Mouse (Mus musculus) heart, embryonic 16.5 days (tissue): Measurements from ENCODE around the gene Ndufa5. TPM values are rescaled to one million over a fixed set of nuclear protein-coding genes. Genes with fewer than 3 reads are reported as not detected.

Experiments used
- ATAC-seq: fragments of 200-750 bp; cut with Nextera tagmentation; replicated peaks from 2 replicates; pipeline ENCODE4 v1.8.0; 2017; ENCODE audit warnings: moderate number of reproducible peaks; ENCODE audit not compliant: insufficient read depth, low FRiP score; ENCODE audit errors: extremely low read depth
- H3K27ac ChIP-seq: fragments of 300-500 bp; sonication (generic); 2 replicates; pipeline ENCODE4 v1.5.1; 2014; ENCODE audit warnings: mild to moderate bottlenecking, low read length, control low read depth, moderate library complexity
- H3K27me3 ChIP-seq: fragments of 300-500 bp; sonication (generic); 2 replicates; pipeline ENCODE4 v1.6.1; 2014; ENCODE audit warnings: low read length, mixed read lengths; ENCODE audit not compliant: control insufficient read depth, insufficient read depth
- H3K36me3 ChIP-seq: fragments of 300-500 bp; sonication (generic); 2 replicates; pipeline ENCODE4 v1.6.1; 2014; ENCODE audit not compliant: control insufficient read depth, insufficient read depth
- H3K4me1 ChIP-seq: fragments of 300-500 bp; sonication (generic); 2 replicates; pipeline ENCODE4 v1.6.1; 2014; ENCODE audit warnings: low read length, mixed read lengths; ENCODE audit not compliant: control insufficient read depth, insufficient read depth
- H3K4me2 ChIP-seq: fragments of 300-500 bp; sonication (generic); 2 replicates; pipeline ENCODE4 v1.6.1; 2014; ENCODE audit warnings: low read depth, mild to moderate bottlenecking, control low read depth, low read length
- H3K4me3 ChIP-seq: fragments of 300-500 bp; sonication (generic); 2 replicates; pipeline ENCODE4 v1.5.1; 2014; ENCODE audit warnings: mild to moderate bottlenecking, control low read depth, low read length
- H3K9ac ChIP-seq: fragments of 300-500 bp; sonication (generic); 2 replicates; pipeline ENCODE4 v1.6.1; 2014; ENCODE audit warnings: low read length, control low read depth
- H3K9me3 ChIP-seq: fragments of 300-500 bp; sonication (generic); replicated peaks from 2 replicates; pipeline ENCODE4 v1.6.1; 2016; ENCODE audit warnings: low read length; ENCODE audit not compliant: control insufficient read depth
- WGBS: fragments of 180-500 bp; shearing (Covaris S2); extraction: QIAGEN DNeasy Blood & Tissue Kit; methylation state at CpG from one replicate; pipeline ENCODE4 v1.1.7; 2014; 5-methylcytosine and 5-hydroxymethylcytosine counted together
- polyA plus RNA-seq: library from polyadenylated mRNA; unstranded; fragments of >200 nt; fragmentation: Nextera tagmentation; extraction: Ambion mirVana; gene quantifications from 2 replicates; pipeline ENCODE4 v1.2.1, GENCODE M21; 2015

The Ndufa5 gene
- polyA plus RNA-seq, 1 experiment from 2014 or later: 771 TPM

DNA sequence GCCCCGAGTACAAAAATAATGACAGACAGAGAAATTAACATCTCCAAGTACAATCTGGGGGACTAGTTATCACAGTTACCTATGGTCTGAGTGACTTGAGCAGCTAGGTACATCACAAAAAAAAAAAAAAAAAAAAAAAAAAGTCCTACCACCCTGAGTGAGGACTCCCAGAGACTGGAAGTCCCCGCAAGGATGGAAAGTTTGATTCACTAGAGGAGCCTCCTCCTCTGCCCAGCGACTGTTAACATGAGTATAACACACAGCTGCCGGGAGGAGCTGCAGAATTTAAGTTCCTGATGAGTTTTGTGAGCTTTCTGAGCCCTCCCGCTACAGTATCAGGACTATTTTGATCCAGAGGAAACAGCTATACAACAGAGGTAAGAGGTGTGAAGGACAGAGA is 41.3 kb downstream of the Ndufa5 start:
- ATAC-seq: no peak

DNA sequence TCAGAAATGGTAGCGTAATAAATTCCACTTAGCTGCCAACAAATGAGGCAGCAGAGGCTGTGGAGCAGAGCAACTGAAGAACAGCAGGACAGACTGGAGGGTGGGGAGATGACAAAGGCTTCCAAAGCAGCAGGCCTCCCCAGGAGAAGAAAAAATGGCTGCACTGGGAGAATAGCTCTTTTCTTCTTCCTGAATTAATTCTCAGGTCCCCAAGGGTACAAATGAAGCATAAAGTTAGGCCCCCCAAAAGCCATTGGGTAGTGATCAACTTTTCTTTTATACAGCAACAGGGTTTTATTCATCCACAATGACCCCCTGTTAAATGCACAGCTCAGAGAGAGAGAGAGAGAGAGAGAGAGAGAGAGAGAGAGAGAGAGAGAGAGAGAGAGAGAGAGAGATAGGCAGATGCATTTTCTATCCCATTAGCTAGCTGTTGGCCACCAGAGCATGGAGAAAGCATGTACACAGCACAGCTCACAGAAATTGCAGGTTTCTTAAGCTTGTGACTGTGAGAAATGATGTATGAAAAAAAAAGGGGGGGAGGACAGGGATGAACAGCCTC is 57.2 kb downstream of the Ndufa5 start:
- Histone ChIP-seq H3K9ac (no peak overlapping the region), H3K4me1 (0 out of 2 replicates have a peak, but pooled peaks cover 2% of the 10 kb centered on the region), H3K27ac (no peak overlapping the region), H3K27me3 (no peaks in the 10 kb centered on the region), H3K4me2 (no peak overlapping the region), H3K4me3 (no peak overlapping the region), H3K36me3 (no peaks in the 10 kb centered on the region), H3K9me3 (no peaks in the 10 kb centered on the region)
- 62% methylated on average over 1 of the region's 1 CpGs for WGBS
- no peak for ATAC-seq

More for the DNA sequence above, 41.3 kb downstream of the Ndufa5 start:
- Histone ChIP-seq H3K9me3 (no peaks in the 10 kb centered on the region), H3K27ac (no peak overlapping the region), H3K36me3 (no peaks in the 10 kb centered on the region), H3K9ac (no peak overlapping the region), H3K4me3 (no peak overlapping the region), H3K4me2 (no peak overlapping the region), H3K27me3 (no peaks in the 10 kb centered on the region), H3K4me1 (no peaks in the 10 kb centered on the region)
- 68% methylated on average over 5 of the region's 5 CpGs for WGBS

DNA sequence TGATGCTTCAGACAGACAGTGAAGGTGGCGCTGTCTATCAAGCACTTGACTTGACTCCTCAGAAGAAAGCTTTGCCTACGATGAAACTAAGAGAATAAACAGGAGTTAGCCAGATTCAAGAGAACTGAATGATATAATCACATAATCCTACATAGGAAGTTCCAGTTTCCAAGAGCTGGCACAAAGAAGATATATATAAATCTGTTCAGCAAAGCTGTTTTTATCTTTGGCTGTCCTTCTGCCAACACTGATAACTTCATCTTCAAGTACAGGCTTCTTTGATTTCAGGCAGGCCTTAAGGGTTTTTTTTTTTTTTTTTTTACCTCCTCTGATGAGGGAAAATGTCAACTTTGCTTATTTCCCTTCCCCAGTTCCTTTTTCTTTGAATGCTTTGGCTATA is 57.7 kb downstream of the Ndufa5 start:
- no peak for ATAC-seq
- H3K4me3 ChIP-seq: no peak overlapping the region
- no peaks in the 10 kb centered on the region for H3K36me3 ChIP-seq
- no peak overlapping the region for H3K4me2 ChIP-seq
- no peaks in the 10 kb centered on the region for H3K27me3 ChIP-seq
- H3K27ac ChIP-seq: no peak overlapping the region
- 78% methylated on average over 2 of the region's 2 CpGs for WGBS
- H3K4me1 ChIP-seq: 0 out of 2 replicates have a peak, but pooled peaks cover 2% of the 10 kb centered on the region
- H3K9me3 ChIP-seq: no peaks in the 10 kb centered on the region
- no peak overlapping the region for H3K9ac ChIP-seq

Other genes starting within 250 kb of the Ndufa5 start
- 0.30 and 0.40 TPM in 2 replicates for gene Iqub, start 12.9 kb downstream of the Ndufa5 start, polyA plus RNA-seq
- 0.69 and 0.93 TPM in 2 replicates for gene Asb15, start 131 bp upstream of the Ndufa5 start, polyA plus RNA-seq
- 49.6 and 52.6 TPM in 2 replicates for gene Lmod2, start 69.7 kb upstream of the Ndufa5 start, polyA plus RNA-seq
- 42.9 and 52.0 TPM in 2 replicates for gene Wasl, start 137.0 kb upstream of the Ndufa5 start, polyA plus RNA-seq
- not detected in 2 replicates for gene Hyal6, start 205.2 kb upstream of the Ndufa5 start, polyA plus RNA-seq
- gene Hyal4, start 220.3 kb upstream of the Ndufa5 start, polyA plus RNA-seq: not detected in 2 replicates